Mouse (Mus musculus): ENCODE results near the gene Gen1.

Gen1 gene

GRCm38 (mm10) chr12:11224722-11225121 is 40.9 kb downstream of the Gen1 start:
- no peak for DNase-seq (ENCODE audit: low spot score in 2 of 2)

- DNase-seq (ENCODE audit: low spot score in 2 of 2) = no peak
Measured at GRCm38 (mm10) chr12:11223090-11223489, 42.5 kb downstream of the Gen1 start.

- no peak for DNase-seq (ENCODE audit: low spot score in 2 of 2)
Measured at GRCm38 (mm10) chr12:11222566-11222965, 43.0 kb downstream of the Gen1 start.

- no peak for DNase-seq (ENCODE audit: low spot score in 2 of 2)
Measured at GRCm38 (mm10) chr12:11221524-11222330, 43.9 kb downstream of the Gen1 start.

GRCm38 (mm10) chr12:11217726-11218250 is 47.8 kb downstream of the Gen1 start:
- DNase-seq (ENCODE audit: low spot score in 2 of 2) = no peak

GRCm38 (mm10) chr12:11216454-11216853 is 49.1 kb downstream of the Gen1 start:
- DNase-seq (ENCODE audit: low spot score in 2 of 2) = no peak

GRCm38 (mm10) chr12:11215555-11215954 is 50.0 kb downstream of the Gen1 start:
- DNase-seq (ENCODE audit: low spot score in 2 of 2) = no peak

- DNase-seq (ENCODE audit: low spot score in 2 of 2) = no peak
Measured at GRCm38 (mm10) chr12:11214776-11215175, 50.8 kb downstream of the Gen1 start.

GRCm38 (mm10) chr12:11212881-11213280 is 52.7 kb downstream of the Gen1 start:
- no peak for DNase-seq (ENCODE audit: low spot score in 2 of 2)

- no peak for DNase-seq (ENCODE audit: low spot score in 2 of 2)
Measured at GRCm38 (mm10) chr12:11210361-11210760, 55.2 kb downstream of the Gen1 start.

GRCm38 (mm10) chr12:11209636-11210035 is 56.0 kb downstream of the Gen1 start:
- DNase-seq (ENCODE audit: low spot score in 2 of 2) = no peak

- DNase-seq (ENCODE audit: low spot score in 2 of 2) = no peak
Measured at GRCm38 (mm10) chr12:11208872-11209271, 56.7 kb downstream of the Gen1 start, which contains the start of gene Msgn1. Gene Msgn1, minus strand, starts transcription at chr12:11208972.

GRCm38 (mm10) chr12:11206321-11206720 is 59.3 kb downstream of the Gen1 start:
- no peak for DNase-seq (ENCODE audit: low spot score in 2 of 2)

- DNase-seq (ENCODE audit: low spot score in 2 of 2) = no peak
Measured at GRCm38 (mm10) chr12:11203694-11204665, 61.6 kb downstream of the Gen1 start.

GRCm38 (mm10) chr12:11202476-11202875 is 63.1 kb downstream of the Gen1 start:
- no peak for DNase-seq (ENCODE audit: low spot score in 2 of 2)

- DNase-seq (ENCODE audit: low spot score in 2 of 2) = no peak
Measured at GRCm38 (mm10) chr12:11200711-11201110, 64.9 kb downstream of the Gen1 start.

- no peak for DNase-seq (ENCODE audit: low spot score in 2 of 2)
Measured at GRCm38 (mm10) chr12:11198551-11198950, 67.0 kb downstream of the Gen1 start.

- DNase-seq (ENCODE audit: low spot score in 2 of 2) = no peak
Measured at GRCm38 (mm10) chr12:11198026-11198425, 67.6 kb downstream of the Gen1 start.

- no peak for DNase-seq (ENCODE audit: low spot score in 2 of 2)
Measured at GRCm38 (mm10) chr12:11196830-11197229, 68.8 kb downstream of the Gen1 start.

GRCm38 (mm10) chr12:11196142-11196597 is 69.4 kb downstream of the Gen1 start:
- DNase-seq (ENCODE audit: low spot score in 2 of 2) = peak; percentile 22 to 63

- DNase-seq (ENCODE audit: low spot score in 2 of 2) = no peak
Measured at GRCm38 (mm10) chr12:11195031-11195430, 70.6 kb downstream of the Gen1 start.

Measured in frontal cortex, postnatal 10 days (tissue).